Mouse (Mus musculus): ENCODE measurements around the gene Bcl2a1c.
"Not testable (repeated sequence)": the region's sequence is repeated elsewhere in the genome, so short reads cannot be mapped to it uniquely, and the experiment has no call there.

Gene Bcl2a1c

DNA sequence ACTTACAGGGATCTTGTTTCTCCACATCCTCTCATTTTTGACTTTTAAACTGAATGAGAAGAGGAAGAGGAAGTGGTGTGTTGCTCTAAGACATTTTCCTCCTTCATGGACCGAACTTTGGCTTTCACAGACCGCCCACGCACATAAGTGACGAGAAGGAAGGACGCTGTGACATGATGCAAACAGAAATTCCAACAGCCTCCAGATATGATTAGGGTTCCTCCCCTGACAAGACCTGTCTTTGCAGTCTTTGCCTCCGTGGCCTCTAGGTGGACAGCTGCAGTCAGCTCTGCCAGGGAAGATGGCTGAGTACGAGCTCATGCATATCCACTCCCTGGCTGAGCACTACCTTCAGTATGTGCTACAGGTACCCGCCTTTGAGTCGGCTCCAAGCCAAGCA, at the start of gene Bcl2a1c:
Gene Bcl2a1c, plus strand, starts transcription at position 281 of the 400 bp plus-strand sequence.
- DNase-seq (ENCODE audit: extremely low read depth, low read depth, low spot score), result not testable (repeated sequence)

DNA sequence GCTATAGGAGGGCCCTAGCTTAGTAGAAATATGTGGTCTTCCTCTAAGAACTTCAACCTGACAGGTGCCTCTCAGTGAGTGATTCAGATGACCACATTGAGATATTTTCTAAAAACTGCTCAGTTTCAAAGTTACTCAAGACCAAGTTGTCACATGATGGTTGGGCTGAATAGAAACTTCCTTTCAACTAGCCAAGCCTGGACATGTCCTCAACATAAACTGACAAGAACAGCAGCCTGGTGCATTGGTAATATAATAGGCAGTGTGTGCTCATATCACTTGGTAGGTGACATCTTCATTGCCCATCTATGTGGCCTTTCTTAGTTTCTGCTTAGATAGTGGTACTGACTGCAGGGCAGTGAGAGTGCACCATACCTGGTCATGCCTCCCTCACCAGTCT, 24.0 kb upstream of the Bcl2a1c start:
- DNase-seq (ENCODE audit: extremely low read depth, low read depth, low spot score), result not testable (repeated sequence)

DNA sequence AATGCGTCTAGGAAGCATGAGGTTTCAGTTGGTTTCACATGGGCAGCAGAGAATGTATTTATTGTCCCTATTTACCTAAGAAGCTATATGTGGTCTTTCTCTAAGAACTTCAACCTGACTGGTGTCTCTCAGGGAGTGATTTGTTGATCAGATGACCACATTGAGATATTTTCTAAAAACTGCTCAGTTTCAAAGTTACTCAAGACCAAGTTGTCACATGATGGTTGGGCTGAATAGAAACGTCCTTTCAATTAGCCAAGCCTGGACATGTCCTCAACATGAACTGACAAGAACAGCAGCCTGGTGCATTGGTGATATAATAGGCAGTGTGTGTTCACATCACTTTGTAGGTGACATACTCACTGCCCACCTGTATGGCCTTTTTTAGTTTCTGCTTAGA, 18.2 kb upstream of the Bcl2a1c start:
- DNase-seq (ENCODE audit: extremely low read depth, low read depth, low spot score), result not testable (repeated sequence)

DNA sequence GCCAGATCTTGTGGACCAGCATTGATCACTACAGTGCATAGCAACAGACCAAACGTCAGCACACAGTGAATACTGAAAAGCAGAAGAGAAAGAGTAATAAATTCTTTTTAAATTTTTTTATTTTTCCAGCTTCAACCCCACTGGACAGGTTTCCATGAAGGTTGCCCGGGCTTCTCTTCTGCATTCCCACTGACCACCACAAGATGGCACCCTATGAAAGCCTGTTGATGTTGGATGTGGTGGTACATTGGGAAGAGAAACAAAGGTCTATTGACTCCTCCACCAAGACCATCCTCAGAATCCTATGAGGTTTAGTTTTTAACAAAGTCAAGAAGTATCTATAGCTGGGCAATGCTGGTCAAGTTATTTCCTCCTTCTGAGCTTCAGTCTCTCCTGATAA, 11.9 kb upstream of the Bcl2a1c start:
- DNase-seq (ENCODE audit: extremely low read depth, low read depth, low spot score), result no peak

DNA sequence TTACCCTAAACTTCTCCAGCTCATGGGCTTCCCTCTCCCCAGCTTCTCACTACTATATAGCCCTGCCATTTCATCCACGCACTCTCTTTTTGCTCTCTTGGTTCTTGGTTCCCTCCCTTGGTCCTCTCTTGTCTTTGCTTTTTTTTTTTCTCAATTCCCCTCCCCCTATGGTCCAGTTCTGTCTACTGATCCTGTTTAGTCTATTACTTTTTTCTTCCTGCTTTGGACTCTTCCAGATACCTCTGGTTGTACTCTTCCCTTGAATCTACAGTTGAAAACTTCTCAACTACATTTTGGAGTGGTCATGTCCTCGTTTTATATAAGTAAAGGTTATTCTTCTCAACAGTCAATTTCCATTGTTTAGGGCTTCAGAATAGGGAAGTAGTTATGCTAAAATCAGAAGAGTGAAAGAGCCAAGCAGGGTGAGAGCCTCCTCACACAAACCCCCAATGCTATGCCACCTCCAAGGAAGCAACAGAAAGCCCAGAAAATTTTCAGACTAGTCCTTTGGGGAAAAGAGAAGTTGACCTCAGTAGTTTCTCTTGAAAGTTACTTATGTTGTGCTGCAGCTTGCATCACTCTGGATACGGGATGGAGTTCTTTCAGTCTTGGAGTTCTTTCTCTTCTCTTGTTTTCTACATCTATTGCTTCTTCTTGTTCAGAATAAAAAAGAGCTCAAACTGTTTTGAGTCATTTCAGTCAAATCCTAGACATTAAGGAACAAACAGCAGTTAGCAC, 3.8 kb upstream of the Bcl2a1c start:
- DNase-seq (ENCODE audit: extremely low read depth, low read depth, low spot score), result no peak

DNA sequence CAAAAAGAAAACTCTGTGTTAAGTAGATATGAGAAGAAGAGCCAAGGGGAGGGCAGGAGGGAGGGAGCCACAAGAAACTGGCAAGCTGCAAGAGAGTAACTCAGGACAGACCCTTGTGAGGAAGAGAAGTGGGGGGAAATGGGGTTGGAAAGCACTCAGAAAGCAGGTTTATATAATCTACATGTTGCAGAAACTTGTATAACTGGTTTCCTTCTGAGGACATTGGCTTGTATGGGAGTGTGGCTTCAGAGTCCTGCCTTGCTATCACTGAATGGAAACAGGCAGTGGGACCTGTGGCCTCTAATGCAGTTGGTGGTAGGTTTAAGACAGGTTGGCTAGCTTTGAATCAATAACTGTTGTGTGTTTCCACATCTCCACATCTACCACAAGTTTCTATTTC, 1.6 kb upstream of the Bcl2a1c start:
- DNase-seq (ENCODE audit: extremely low read depth, low read depth, low spot score), result not testable (repeated sequence)

DNA sequence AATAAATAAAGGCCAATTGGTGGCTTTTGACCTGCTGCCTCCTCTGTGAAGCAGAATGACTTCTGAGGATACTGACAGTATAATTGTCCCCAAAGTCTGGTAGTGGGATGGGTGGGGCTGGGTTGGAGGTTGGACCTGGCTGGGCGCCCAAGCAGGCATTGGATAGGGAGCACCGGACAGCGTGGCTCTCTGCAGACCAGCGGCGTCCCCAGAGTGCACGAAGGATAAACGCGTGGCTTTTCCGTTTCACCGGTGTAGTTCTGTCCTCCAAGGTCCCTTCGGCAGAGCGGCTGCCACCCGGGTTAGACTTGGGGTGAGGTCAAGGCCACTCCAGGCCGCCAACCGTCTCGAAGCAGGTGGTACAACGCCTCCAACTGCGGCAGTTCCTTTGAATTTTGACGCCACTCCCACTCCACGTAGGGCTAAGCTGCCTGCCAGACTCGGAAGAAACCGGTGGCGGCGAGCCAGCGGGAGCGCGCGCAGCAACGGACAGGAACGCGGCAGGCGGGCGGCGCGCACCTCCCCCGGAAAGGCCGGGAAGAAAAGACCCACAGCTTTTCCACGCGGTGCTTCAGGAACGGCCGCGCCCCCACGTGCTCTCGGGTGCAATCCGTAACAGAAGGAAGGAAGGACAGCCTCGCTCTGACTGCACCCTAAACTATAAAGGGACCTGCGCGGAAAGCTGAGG, 38.0 kb downstream of the Bcl2a1c start:
- no peak for DNase-seq (ENCODE audit: extremely low read depth, low read depth, low spot score)

DNA sequence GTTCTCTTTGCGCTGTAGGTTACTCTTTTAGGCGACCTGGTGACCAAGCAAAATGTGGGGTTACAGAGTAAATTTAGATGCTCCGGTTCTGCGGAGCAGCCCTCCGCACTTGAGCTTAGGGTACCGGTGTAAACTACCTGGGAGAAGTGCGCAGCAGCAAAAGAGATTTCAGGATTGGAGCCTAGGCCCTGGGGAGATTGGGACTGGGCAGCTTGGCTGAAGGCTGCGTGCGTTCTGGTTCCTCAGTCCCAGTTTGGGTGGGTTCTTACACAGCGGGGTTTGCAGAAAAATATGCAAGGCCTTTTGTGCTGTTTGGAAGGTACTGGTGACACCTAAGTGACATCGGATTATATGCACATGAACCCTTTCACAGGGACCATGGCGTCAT, 38.5 kb downstream of the Bcl2a1c start:
- no peak for DNase-seq (ENCODE audit: extremely low read depth, low read depth, low spot score)

DNA sequence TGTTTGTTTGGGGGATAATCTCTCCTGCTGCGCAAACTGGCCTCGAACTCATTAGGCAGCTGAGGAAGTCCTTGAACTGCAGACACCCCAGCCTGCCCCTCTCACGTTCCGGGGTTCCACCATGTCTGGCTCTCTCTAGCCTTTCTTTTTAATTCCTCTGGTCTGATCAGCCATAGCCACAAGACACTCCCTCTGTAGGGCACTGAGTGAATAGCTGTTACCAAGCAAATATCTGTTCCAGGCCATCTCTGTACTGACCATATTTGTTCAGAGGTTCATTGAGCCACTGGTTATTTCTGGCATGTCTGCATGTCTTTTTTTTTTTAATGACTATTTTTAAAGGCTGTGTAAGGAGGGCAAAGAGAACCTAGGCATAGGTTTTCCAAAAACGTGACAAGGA, 39.5 kb downstream of the Bcl2a1c start:
- not testable (repeated sequence) for DNase-seq (ENCODE audit: extremely low read depth, low read depth, low spot score)

DNA sequence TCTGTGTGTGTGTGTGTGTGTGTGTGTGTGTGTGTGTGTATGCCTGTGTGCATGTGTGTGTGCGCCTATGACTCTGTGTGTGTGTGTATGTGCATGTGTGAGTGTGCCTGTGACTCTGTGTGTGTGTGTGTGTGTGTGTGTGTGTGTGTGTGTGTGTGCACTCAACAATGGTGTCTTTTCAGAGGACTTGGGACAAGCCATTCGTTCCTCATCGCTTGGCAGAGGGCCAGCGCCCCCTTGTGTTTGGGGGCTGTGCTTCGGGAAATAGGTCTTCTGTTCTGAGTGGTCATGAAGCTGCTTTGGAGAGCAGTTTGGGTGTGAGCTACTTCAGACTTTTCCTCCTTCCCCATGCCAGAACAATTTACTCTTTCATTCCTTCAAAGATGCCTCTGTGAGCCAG, 41.8 kb downstream of the Bcl2a1c start:
- DNase-seq (ENCODE audit: extremely low read depth, low read depth, low spot score), result not testable (repeated sequence)

DNA sequence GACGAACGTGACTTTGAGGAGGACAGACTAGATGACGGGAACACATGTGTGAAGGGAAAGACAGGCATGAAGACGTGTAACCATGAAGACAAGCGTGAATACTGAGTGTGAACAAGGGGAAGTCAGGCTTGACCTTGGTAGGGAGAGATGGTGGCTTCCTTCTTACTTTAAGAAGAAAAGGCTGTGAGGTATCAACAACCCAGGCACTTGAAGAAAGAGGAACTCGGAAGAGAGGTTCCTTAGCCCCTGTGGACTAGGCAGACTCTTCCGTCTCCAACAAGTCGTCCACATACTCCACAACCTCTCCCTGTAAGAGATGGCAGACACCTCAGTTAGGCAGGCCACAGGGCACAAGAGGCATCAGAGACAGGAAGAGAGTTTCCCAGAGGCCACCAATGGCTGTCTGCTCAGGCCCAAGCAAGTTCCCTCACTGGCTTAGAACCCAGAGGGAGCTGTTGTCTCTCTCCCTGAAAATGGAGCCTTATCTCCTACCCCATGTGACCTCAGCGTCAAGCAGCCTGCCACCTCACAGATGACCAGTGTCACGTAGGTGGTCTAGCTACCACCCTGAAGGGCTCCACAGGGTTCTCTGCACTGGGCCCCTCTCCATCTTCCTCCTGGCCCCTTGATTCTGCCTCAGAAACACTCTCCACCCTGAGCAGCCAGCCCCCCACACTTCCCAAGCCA, 45.5 kb downstream of the Bcl2a1c start:
- DNase-seq (ENCODE audit: extremely low read depth, low read depth, low spot score), result no peak

DNA sequence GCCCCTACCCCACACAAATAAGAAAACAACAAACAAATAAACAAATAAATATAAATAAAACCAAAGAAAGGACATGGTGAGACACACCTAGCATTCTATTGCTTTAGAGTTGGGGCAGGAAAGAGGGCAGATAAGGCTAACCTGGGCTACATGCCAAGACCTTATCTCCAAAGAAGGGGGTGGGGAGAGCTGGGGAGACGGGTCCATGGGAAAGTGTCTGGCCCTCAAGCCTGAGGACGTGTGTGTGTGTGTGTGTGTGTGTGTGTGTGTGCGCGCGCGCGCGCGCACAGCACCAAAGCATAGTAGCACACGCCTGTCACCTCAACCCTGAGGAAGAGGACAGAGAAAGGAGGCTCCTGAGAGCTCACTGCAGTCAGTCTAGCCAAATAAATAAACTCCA, 47.2 kb downstream of the Bcl2a1c start:
- no peak for DNase-seq (ENCODE audit: extremely low read depth, low read depth, low spot score)

DNA sequence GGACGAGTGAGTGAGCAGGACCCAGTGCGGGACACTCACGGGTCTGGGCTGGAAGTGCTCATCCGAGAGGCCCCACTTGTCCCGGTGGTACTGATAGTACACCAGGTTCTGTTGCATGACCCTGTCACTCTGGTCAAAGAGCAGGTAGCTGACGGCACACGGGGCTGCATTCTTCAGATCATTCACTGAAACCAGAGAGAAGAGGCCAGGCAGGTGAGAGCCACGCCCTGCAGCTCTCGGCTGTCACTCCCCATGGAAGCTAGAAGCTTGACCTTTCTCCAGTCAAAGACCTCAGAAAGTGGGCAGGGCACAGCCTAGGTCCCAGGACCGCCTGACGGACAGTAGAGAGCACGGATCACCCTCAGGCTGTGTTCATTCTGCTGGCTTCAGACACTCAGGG, 49.9 kb downstream of the Bcl2a1c start:
- no peak for DNase-seq (ENCODE audit: extremely low read depth, low read depth, low spot score)

All from fat pad, adult 2 months (tissue).